Mouse (Mus musculus): ENCODE results near the gene Ube2e3.

DNA sequence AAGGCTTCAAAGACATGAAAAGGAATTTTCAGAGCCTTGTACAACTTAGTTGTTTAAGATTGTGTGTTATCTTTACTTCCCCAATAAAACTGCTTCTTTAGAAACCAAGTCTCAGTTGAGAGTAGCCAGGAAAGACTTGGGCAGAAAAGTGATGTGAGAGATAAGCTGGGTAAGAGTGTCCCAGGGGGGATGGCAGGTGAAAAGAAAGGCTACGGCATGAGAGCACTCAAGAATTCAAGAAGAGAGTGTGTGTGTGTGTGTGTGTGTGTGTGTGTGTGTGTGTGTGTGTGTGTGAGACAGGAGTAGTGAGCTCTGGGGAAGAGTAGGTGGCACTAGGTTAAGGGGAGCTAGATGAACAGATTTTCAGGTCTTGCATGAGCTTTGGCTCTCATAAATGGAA, 57.9 kb downstream of the Ube2e3 start:
- TF ChIP-seq CTCF (IDR thresholded peaks at IDR 0.05; ENCODE audit: control insufficient read depth, insufficient read depth, insufficient replicate concordance, low read depth, low read length) = no peak
- no peak for TF ChIP-seq POLR2A (IDR thresholded peaks at IDR 0.05; ENCODE audit: control insufficient read depth, low read depth, low read length)

Measured in testis, adult 2 months (tissue).